Mouse (Mus musculus) G1E (cell line): ENCODE results near the gene Cxcr5. TPM values are rescaled to one million over a fixed set of nuclear protein-coding genes. Genes with fewer than 3 reads are reported as not detected.

Source experiments
- ATAC-seq: 2 replicates; pipeline ENCODE4 v1.8.0; 2016; ENCODE audit warnings: mild to moderate bottlenecking; ENCODE audit not compliant: insufficient number of reproducible peaks, poor library complexity, low FRiP score, severe bottlenecking; ENCODE audit errors: extremely low read depth
- DNase-seq: peaks from one replicate; pipeline ENCODE4 v3.0.0; 2012; ENCODE audit warnings: low spot score
- H3K27me3 ChIP-seq: 2 replicates; pipeline ENCODE4 v1.6.1; 2012; ENCODE audit warnings: mild to moderate bottlenecking, low read length, inconsistent platforms; ENCODE audit not compliant: insufficient read depth
- H3K36me3 ChIP-seq: replicated peaks from 2 replicates; pipeline ENCODE3; 2012; ENCODE audit warnings: mild to moderate bottlenecking, inconsistent platforms
- H3K4me1 ChIP-seq: 2 replicates; pipeline ENCODE4 v1.6.1; 2012; ENCODE audit warnings: low read depth, low read length, inconsistent platforms, mixed read lengths; ENCODE audit not compliant: insufficient read depth
- H3K4me3 ChIP-seq: 2 replicates; pipeline ENCODE4 v1.5.1; 2012; ENCODE audit warnings: low read depth, mild to moderate bottlenecking, inconsistent platforms, low read length, moderate library complexity, mixed read lengths
- H3K9me3 ChIP-seq: replicated peaks from 2 replicates; pipeline ENCODE4 v1.6.1; 2012; ENCODE audit warnings: inconsistent platforms
- CTCF ChIP-seq: IDR thresholded peaks from 2 replicates; pipeline ENCODE4 v1.5.1; 2012; ENCODE audit warnings: low read depth, low read length, inconsistent platforms, mixed read lengths
- GATA1 ChIP-seq: IDR thresholded peaks from 2 replicates; pipeline ENCODE4 v1.6.1; 2012; ENCODE audit warnings: borderline replicate concordance, low read length, inconsistent platforms, mixed read lengths
- GATA2 ChIP-seq: IDR thresholded peaks from 2 replicates; pipeline ENCODE4 v1.6.1; 2012; ENCODE audit warnings: low read depth, low read length, inconsistent platforms, borderline replicate concordance
- POLR2AphosphoS5 ChIP-seq: IDR thresholded peaks from 2 replicates; pipeline ENCODE4 v1.6.1; 2012; ENCODE audit warnings: low read depth, low read length, inconsistent platforms; ENCODE audit not compliant: insufficient replicate concordance
- TAL1 ChIP-seq: conservative IDR thresholded peaks from 2 replicates; pipeline ENCODE4 v1.6.1; 2012; ENCODE audit warnings: low read depth, low read length, inconsistent platforms, mixed read lengths
- polyA plus RNA-seq: library from polyadenylated mRNA; stranded (reverse); fragments of >175 nt; gene quantifications from 2 replicates; pipeline ENCODE4 v1.2.3, GENCODE M21; 2012
- total RNA-seq, 2 experiments: library from RNA; stranded (forward) in 1 of 2; stranded (reverse) in 1 of 2; fragments of 200-1000 nt in 1 of 2; fragments of >200 nt in 1 of 2; fragmentation: Nextera tagmentation in 1 of 2; gene quantifications; 2 replicates each; pipeline ENCODE4 v1.2.3; 2014 to 2017

Cxcr5 gene
- total and polyA plus RNA-seq, 3 experiments: 0.22 TPM; not detected in 2

- H3K4me3 ChIP-seq: no peak overlapping the region
- H3K36me3 ChIP-seq: no peaks in the 10 kb centered on the region
- ATAC-seq: no peak
- no peak for DNase-seq
- 0 out of 2 replicates have a peak, but pooled peaks cover 2% of the 10 kb centered on the region for H3K9me3 ChIP-seq
- H3K27me3 ChIP-seq: peaks cover 14% of the 10 kb centered on the region
- H3K4me1 ChIP-seq: no peaks in the 10 kb centered on the region
- TF ChIP-seq TAL1 (no peak), CTCF (no peak), GATA1 (no peak), GATA2 (no peak), POLR2AphosphoS5 (no peak)
Measured at GRCm38 (mm10) chr9:44590969-44591368, 29.3 kb upstream of the Cxcr5 start.

GRCm38 (mm10) chr9:44589095-44589494 is 27.4 kb upstream of the Cxcr5 start:
- Histone ChIP-seq H3K27me3 (peaks cover 11% of the 10 kb centered on the region), H3K9me3 (0 out of 2 replicates have a peak, but pooled peaks cover 3% of the 10 kb centered on the region), H3K36me3 (no peaks in the 10 kb centered on the region), H3K4me1 (no peaks in the 10 kb centered on the region), H3K4me3 (no peak overlapping the region)
- DNase-seq (no peak), ATAC-seq (no peak)
- TF ChIP-seq TAL1 (no peak), GATA2 (no peak), POLR2AphosphoS5 (no peak), GATA1 (no peak), CTCF (no peak)

- ATAC-seq: no peak
- H3K36me3 ChIP-seq: no peaks in the 10 kb centered on the region
- no peak overlapping the region for H3K4me3 ChIP-seq
- TF ChIP-seq GATA1 (no peak), TAL1 (no peak), CTCF (no peak), GATA2 (no peak), POLR2AphosphoS5 (no peak)
- H3K9me3 ChIP-seq: peaks cover 7% of the 10 kb centered on the region; the same call in 1 of the 2 replicates
- peaks cover 11% of the 10 kb centered on the region; the same call in 1 of the 2 replicates for H3K27me3 ChIP-seq
- H3K4me1 ChIP-seq: no peaks in the 10 kb centered on the region
- no peak for DNase-seq
Measured at GRCm38 (mm10) chr9:44588605-44589004, 26.9 kb upstream of the Cxcr5 start.

- ATAC-seq (no peak), DNase-seq (no peak)
- Histone ChIP-seq H3K27me3 (peaks cover 11% of the 10 kb centered on the region; the same call in 1 of the 2 replicates), H3K36me3 (no peaks in the 10 kb centered on the region), H3K4me1 (no peaks in the 10 kb centered on the region), H3K4me3 (no peak overlapping the region), H3K9me3 (peaks cover 6% of the 10 kb centered on the region; the same call in 1 of the 2 replicates)
- no peak for TF ChIP-seq GATA2
- TF ChIP-seq CTCF: no peak
- no peak for TF ChIP-seq TAL1
- TF ChIP-seq POLR2AphosphoS5: no peak
- TF ChIP-seq GATA1: no peak
Measured at GRCm38 (mm10) chr9:44587262-44588160, 25.8 kb upstream of the Cxcr5 start.

- no peaks in the 10 kb centered on the region for H3K4me1 ChIP-seq
- DNase-seq (no peak), ATAC-seq (no peak)
- H3K36me3 ChIP-seq: no peaks in the 10 kb centered on the region
- no peak for TF ChIP-seq TAL1
- no peak for TF ChIP-seq POLR2AphosphoS5
- TF ChIP-seq GATA1: no peak
- no peak for TF ChIP-seq CTCF
- no peak for TF ChIP-seq GATA2
- peaks cover 5% of the 10 kb centered on the region; the same call in 1 of the 2 replicates for H3K9me3 ChIP-seq
- H3K27me3 ChIP-seq: peaks cover 10% of the 10 kb centered on the region
- no peak overlapping the region for H3K4me3 ChIP-seq
Measured at GRCm38 (mm10) chr9:44586640-44587261, 25.1 kb upstream of the Cxcr5 start.

GRCm38 (mm10) chr9:44582390-44582789 is 20.7 kb upstream of the Cxcr5 start:
- no peak for TF ChIP-seq CTCF
- TF ChIP-seq TAL1: no peak
- no peak for TF ChIP-seq GATA2
- no peak for TF ChIP-seq GATA1
- TF ChIP-seq POLR2AphosphoS5: no peak
- DNase-seq: no peak
- H3K4me1 ChIP-seq: peaks cover 4% of the 10 kb centered on the region
- no peak overlapping the region for H3K4me3 ChIP-seq
- no peak for ATAC-seq
- peaks cover 10% of the 10 kb centered on the region; the same call in 1 of the 2 replicates for H3K27me3 ChIP-seq
- H3K36me3 ChIP-seq: no peaks in the 10 kb centered on the region
- peaks cover 5% of the 10 kb centered on the region; the same call in 1 of the 2 replicates for H3K9me3 ChIP-seq
